Mouse (Mus musculus) liver, postnatal 0 days (tissue): ENCODE results near the gene Ptprj. TPM values are rescaled to one million over a fixed set of nuclear protein-coding genes. Genes with fewer than 3 reads are reported as not detected.

ENCODE experiments used
- ATAC-seq: fragments of 200-750 bp; cut with Nextera tagmentation; 2 replicates; pipeline ENCODE4 v1.8.0; 2017; ENCODE audit warnings: mild to moderate bottlenecking, moderate library complexity
- DNase-seq: peaks from one replicate; pipeline ENCODE4 v3.0.0-alpha.2; 2016
- H3K27ac ChIP-seq: fragments of 300-500 bp; sonication (generic); 2 replicates; pipeline ENCODE4 v1.5.1; 2014; ENCODE audit warnings: antibody characterized with exemption, moderate library complexity, mild to moderate bottlenecking, low read depth
- H3K27me3 ChIP-seq: fragments of 300-500 bp; sonication (generic); 2 replicates; pipeline ENCODE4 v1.6.1; 2014; ENCODE audit warnings: low read length, control low read depth, mixed read lengths; ENCODE audit not compliant: insufficient read depth
- H3K36me3 ChIP-seq: fragments of 300-500 bp; sonication (generic); replicated peaks from 2 replicates; pipeline ENCODE4 v1.6.1; 2014; ENCODE audit warnings: mild to moderate bottlenecking, control low read depth, low read length, moderate library complexity, mixed read lengths; ENCODE audit not compliant: insufficient read depth
- H3K4me1 ChIP-seq: fragments of 300-500 bp; sonication (generic); 2 replicates; pipeline ENCODE4 v1.6.1; 2014; ENCODE audit warnings: antibody characterized with exemption, mild to moderate bottlenecking, control low read depth; ENCODE audit not compliant: insufficient read depth
- H3K4me2 ChIP-seq: fragments of 300-500 bp; sonication (generic); 2 replicates; pipeline ENCODE4 v1.6.1; 2014; ENCODE audit warnings: low read depth, mild to moderate bottlenecking, low read length, moderate library complexity, mixed read lengths
- H3K4me3 ChIP-seq: fragments of 300-500 bp; sonication (generic); 2 replicates; pipeline ENCODE4 v1.5.1; 2014; ENCODE audit warnings: low read depth, low read length
- H3K9ac ChIP-seq: fragments of 300-500 bp; sonication (generic); replicated peaks from 2 replicates; pipeline ENCODE4 v1.6.1; 2014; ENCODE audit warnings: mild to moderate bottlenecking, moderate library complexity
- H3K9me3 ChIP-seq: fragments of 300-500 bp; sonication (generic); 2 replicates; pipeline ENCODE4 v1.6.1; 2016; ENCODE audit warnings: mild to moderate bottlenecking, control low read depth, low read length, mixed read lengths
- CTCF ChIP-seq: sonication (generic); IDR thresholded peaks from 2 replicates; pipeline ENCODE4 v1.5.1; 2016; ENCODE audit warnings: antibody characterized with exemption, low read depth
- EP300 ChIP-seq: IDR thresholded peaks from 2 replicates; pipeline ENCODE4 v1.6.1; 2016; ENCODE audit warnings: antibody characterized with exemption, low read depth, mild to moderate bottlenecking
- WGBS: fragments of 180-500 bp; shearing (Covaris S2); extraction: QIAGEN DNeasy Blood & Tissue Kit; methylation state at CpG from one replicate; pipeline ENCODE4 v1.1.7; 2014; ENCODE audit not compliant: insufficient replicate concordance; 5-methylcytosine and 5-hydroxymethylcytosine counted together
- polyA plus RNA-seq: library from polyadenylated mRNA; unstranded; fragments of >200 nt; fragmentation: Nextera tagmentation; extraction: Ambion mirVana; gene quantifications from 2 replicates; pipeline ENCODE4 v1.2.1, GENCODE M21; 2015

The Ptprj gene
- polyA plus RNA-seq, 1 experiment from 2014 or later: 2.8 TPM

GRCm38 (mm10) chr2:90470122-90470521 is 110.3 kb downstream of the Ptprj start:
- no peak overlapping the region for H3K4me2 ChIP-seq
- no peak for TF ChIP-seq EP300
- TF ChIP-seq CTCF: no peak
- H3K27ac ChIP-seq: no peak overlapping the region
- peaks cover 35% of the 10 kb centered on the region for H3K36me3 ChIP-seq
- no peak overlapping the region for H3K9ac ChIP-seq
- DNase-seq (no peak), ATAC-seq (no peak)
- no peak overlapping the region for H3K4me3 ChIP-seq
- 52% methylated on average over 6 of the region's 6 CpGs for WGBS
- H3K9me3 ChIP-seq: no peaks in the 10 kb centered on the region
- peaks cover under 1% of the 10 kb centered on the region; the same call in 1 of the 2 replicates for H3K4me1 ChIP-seq
- no peaks in the 10 kb centered on the region for H3K27me3 ChIP-seq

- DNase-seq: no peak
- peaks cover 46% of the 10 kb centered on the region for H3K36me3 ChIP-seq
- ATAC-seq: no peak
- H3K9me3 ChIP-seq: no peaks in the 10 kb centered on the region
- H3K4me2 ChIP-seq: no peak overlapping the region
- TF ChIP-seq CTCF: no peak
- no peak for TF ChIP-seq EP300
- no peaks in the 10 kb centered on the region for H3K27me3 ChIP-seq
- no peak overlapping the region for H3K9ac ChIP-seq
- WGBS: 77% methylated on average over 7 of the region's 7 CpGs
- H3K27ac ChIP-seq: no peak overlapping the region
- no peak overlapping the region for H3K4me3 ChIP-seq
- H3K4me1 ChIP-seq: no peaks in the 10 kb centered on the region
These were observed 114.0 kb downstream of the Ptprj start for GRCm38 (mm10) chr2:90466480-90466879.

GRCm38 (mm10) chr2:90463735-90464134 is 116.7 kb downstream of the Ptprj start:
- no peak overlapping the region for H3K9ac ChIP-seq
- H3K36me3 ChIP-seq: peaks cover 53% of the 10 kb centered on the region
- ATAC-seq (peak; percentile 72), DNase-seq (no peak)
- no peak for TF ChIP-seq CTCF
- TF ChIP-seq EP300: 0 out of 2 replicates have a peak, but pooled peaks have one; percentile 17
- H3K27ac ChIP-seq: no peak overlapping the region
- no peak overlapping the region for H3K4me3 ChIP-seq
- H3K4me2 ChIP-seq: no peak overlapping the region
- WGBS: 86% methylated on average over 5 of the region's 5 CpGs
- H3K9me3 ChIP-seq: no peaks in the 10 kb centered on the region
- no peaks in the 10 kb centered on the region for H3K4me1 ChIP-seq
- H3K27me3 ChIP-seq: no peaks in the 10 kb centered on the region

- Histone ChIP-seq H3K27me3 (no peaks in the 10 kb centered on the region), H3K4me1 (no peaks in the 10 kb centered on the region), H3K36me3 (peaks cover 53% of the 10 kb centered on the region), H3K4me3 (no peak overlapping the region), H3K9me3 (no peaks in the 10 kb centered on the region), H3K9ac (no peak overlapping the region), H3K4me2 (no peak overlapping the region), H3K27ac (no peak overlapping the region)
- ATAC-seq (no peak), DNase-seq (no peak)
- TF ChIP-seq EP300 (no peak), CTCF (no peak)
These were observed 118.2 kb downstream of the Ptprj start for GRCm38 (mm10) chr2:90462252-90462651.

GRCm38 (mm10) chr2:90457946-90458345 is 122.5 kb downstream of the Ptprj start:
- 86% methylated on average over 12 of the region's 12 CpGs for WGBS
- peaks cover 56% of the 10 kb centered on the region for H3K36me3 ChIP-seq

GRCm38 (mm10) chr2:90452380-90452779 is 128.1 kb downstream of the Ptprj start:
- Histone ChIP-seq H3K4me3 (no peak overlapping the region), H3K9me3 (no peaks in the 10 kb centered on the region), H3K4me2 (no peak overlapping the region), H3K9ac (no peak overlapping the region), H3K27me3 (no peaks in the 10 kb centered on the region), H3K27ac (no peak overlapping the region), H3K4me1 (no peaks in the 10 kb centered on the region), H3K36me3 (peaks cover 46% of the 10 kb centered on the region)
- TF ChIP-seq CTCF (no peak), EP300 (no peak)
- ATAC-seq (no peak), DNase-seq (no peak)
- 77% methylated on average over 3 of the region's 3 CpGs for WGBS

More at GRCm38 (mm10) chr2:90457946-90458345, 122.5 kb downstream of the Ptprj start:
- Histone ChIP-seq H3K9ac (no peak overlapping the region), H3K9me3 (no peaks in the 10 kb centered on the region), H3K4me1 (no peaks in the 10 kb centered on the region), H3K27me3 (no peaks in the 10 kb centered on the region), H3K4me3 (no peak overlapping the region), H3K4me2 (no peak overlapping the region), H3K27ac (no peak overlapping the region)
- ATAC-seq (no peak), DNase-seq (no peak)
- TF ChIP-seq CTCF: no peak
- TF ChIP-seq EP300: no peak
